Mouse (Mus musculus) lung, embryonic 16.5 days (tissue): ENCODE measurements around the gene Mecom. TPM values are rescaled to one million over a fixed set of nuclear protein-coding genes. Genes with fewer than 3 reads are reported as not detected.

ENCODE experiments used
- ATAC-seq: fragments of 200-750 bp; cut with Nextera tagmentation; 2 replicates; pipeline ENCODE4 v1.8.0; 2017; ENCODE audit warnings: low read depth, mild to moderate bottlenecking, moderate library complexity
- H3K27ac ChIP-seq: fragments of 300-500 bp; sonication (generic); 2 replicates; pipeline ENCODE4 v1.5.1; 2014; ENCODE audit warnings: mild to moderate bottlenecking, control low read depth, low read length
- H3K27me3 ChIP-seq: fragments of 300-500 bp; sonication (generic); 2 replicates; pipeline ENCODE4 v1.6.1; 2014; ENCODE audit warnings: low read depth, low read length, mixed read lengths; ENCODE audit not compliant: control insufficient read depth, insufficient read depth
- H3K36me3 ChIP-seq: fragments of 300-500 bp; sonication (generic); 2 replicates; pipeline ENCODE4 v1.6.1; 2014; ENCODE audit warnings: low read length; ENCODE audit not compliant: control insufficient read depth, insufficient read depth
- H3K4me1 ChIP-seq: fragments of 300-500 bp; sonication (generic); replicated peaks from 2 replicates; pipeline ENCODE4 v1.6.1; 2014; ENCODE audit warnings: low read length, mixed read lengths; ENCODE audit not compliant: control insufficient read depth, insufficient read depth
- H3K4me2 ChIP-seq: fragments of 300-500 bp; sonication (generic); 2 replicates; pipeline ENCODE4 v1.6.1; 2014; ENCODE audit warnings: low read depth, low read length, control low read depth
- H3K4me3 ChIP-seq: fragments of 300-500 bp; sonication (generic); 2 replicates; pipeline ENCODE4 v1.5.1; 2014; ENCODE audit warnings: mild to moderate bottlenecking, low read length, control low read depth
- H3K9ac ChIP-seq: fragments of 300-500 bp; sonication (generic); 2 replicates; pipeline ENCODE4 v1.6.1; 2014; ENCODE audit warnings: low read length, control low read depth
- H3K9me3 ChIP-seq: fragments of 300-500 bp; sonication (generic); 2 replicates; pipeline ENCODE4 v1.6.1; 2016; ENCODE audit warnings: low read length; ENCODE audit not compliant: control insufficient read depth
- whole genome bisulfite sequencing: fragments of 180-500 bp; shearing (Covaris S2); extraction: QIAGEN DNeasy Blood & Tissue Kit; methylation state at CpG from one replicate; pipeline ENCODE4 v1.1.7; 2014; 5-methylcytosine and 5-hydroxymethylcytosine counted together
- polyA plus RNA-seq: library from polyadenylated mRNA; unstranded; fragments of >200 nt; fragmentation: Nextera tagmentation; extraction: Ambion mirVana; gene quantifications from 2 replicates; pipeline ENCODE4 v1.2.1, GENCODE M21; 2015

Mecom gene
- polyA plus RNA-seq, 1 experiment from 2014 or later: 73.4 TPM

DNA sequence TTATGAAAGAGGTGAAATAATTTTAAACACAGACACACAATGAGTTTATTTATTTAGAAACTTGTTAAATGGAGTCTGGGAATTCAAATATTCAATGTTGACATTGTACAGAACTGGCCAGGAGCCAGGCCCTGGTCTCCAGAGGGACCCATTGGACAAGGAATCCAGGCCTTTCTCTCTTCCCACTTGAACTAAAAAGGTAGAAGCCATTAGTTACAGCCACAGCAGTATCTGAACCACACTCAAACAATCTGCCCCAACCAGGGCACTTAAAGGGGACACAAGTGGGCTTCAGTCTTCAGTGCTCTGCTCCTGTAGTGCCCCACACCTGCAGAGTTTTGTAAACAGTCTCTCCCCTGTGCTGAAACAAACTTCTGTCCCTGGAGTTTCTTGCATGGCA is 44.0 kb downstream of the Mecom start:
- peak overlapping the region; percentile 39 for H3K4me2 ChIP-seq
- no peaks in the 10 kb centered on the region for H3K9me3 ChIP-seq
- peak overlapping the region; percentile 93 for H3K27ac ChIP-seq
- no peaks in the 10 kb centered on the region for H3K27me3 ChIP-seq
- H3K4me3 ChIP-seq: no peak overlapping the region
- peak; percentile 59 for ATAC-seq
- H3K4me1 ChIP-seq: peaks cover 8% of the 10 kb centered on the region
- no peaks in the 10 kb centered on the region for H3K36me3 ChIP-seq
- no peak overlapping the region for H3K9ac ChIP-seq

DNA sequence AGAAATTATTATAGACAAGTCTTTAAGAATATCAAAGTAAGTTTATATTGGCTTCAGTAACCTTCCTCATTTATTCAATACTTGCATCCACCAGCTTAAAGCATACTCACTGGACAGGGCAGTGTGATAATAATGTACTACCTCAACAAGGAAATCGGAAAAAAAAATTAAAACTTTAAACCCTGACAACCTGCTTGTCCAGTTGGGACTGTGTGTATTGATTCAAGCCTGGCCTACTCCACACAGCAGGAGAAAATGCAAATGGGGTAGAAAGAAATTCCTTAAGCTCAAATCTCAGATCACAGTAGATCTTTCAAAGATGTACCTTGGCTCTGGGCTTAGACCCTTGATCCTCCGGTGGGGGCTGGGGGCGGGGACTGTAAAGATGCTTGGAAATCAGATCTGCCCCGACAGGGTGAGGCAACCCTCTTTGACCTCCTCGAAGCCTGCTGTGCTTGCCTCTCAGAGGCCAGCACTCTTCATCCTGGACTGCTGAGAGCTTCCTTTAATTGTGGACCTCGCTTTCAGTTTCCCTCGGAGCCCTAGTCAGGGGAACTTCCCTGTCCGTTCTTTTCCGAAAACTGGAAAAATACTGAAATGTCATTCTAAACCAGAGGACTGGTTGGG is 49.5 kb downstream of the Mecom start:
- Histone ChIP-seq H3K4me3 (no peak overlapping the region), H3K36me3 (0 out of 2 replicates have a peak, but pooled peaks cover under 1% of the 10 kb centered on the region), H3K27me3 (no peaks in the 10 kb centered on the region), H3K4me2 (peak overlapping the region; percentile 35), H3K27ac (peak overlapping the region; percentile 54), H3K9ac (no peak overlapping the region; the same call in 1 of the 2 replicates), H3K9me3 (peaks cover 5% of the 10 kb centered on the region), H3K4me1 (peaks cover 7% of the 10 kb centered on the region; the same call in 1 of the 2 replicates)
- 27% methylated on average over 9 of the region's 9 CpGs for WGBS
- ATAC-seq: peak; percentile 75; the same call in 1 of the 2 replicates

GRCm38 (mm10) chr3:30494371-30494770 is 53.4 kb downstream of the Mecom start:
- H3K4me3 ChIP-seq: no peak overlapping the region
- H3K9me3 ChIP-seq: peaks cover 7% of the 10 kb centered on the region
- 73% methylated on average over 2 of the region's 2 CpGs for WGBS
- no peak overlapping the region for H3K4me2 ChIP-seq
- peaks cover 7% of the 10 kb centered on the region for H3K4me1 ChIP-seq
- no peaks in the 10 kb centered on the region for H3K27me3 ChIP-seq
- H3K9ac ChIP-seq: no peak overlapping the region
- ATAC-seq: no peak
- peaks cover 5% of the 10 kb centered on the region; the same call in 1 of the 2 replicates for H3K36me3 ChIP-seq
- no peak overlapping the region for H3K27ac ChIP-seq

GRCm38 (mm10) chr3:30488808-30489207 is 59.0 kb downstream of the Mecom start:
- peaks cover 5% of the 10 kb centered on the region; the same call in 1 of the 2 replicates for H3K36me3 ChIP-seq

GRCm38 (mm10) chr3:30486422-30486821 is 61.4 kb downstream of the Mecom start:
- ATAC-seq: no peak
- H3K27me3 ChIP-seq: no peaks in the 10 kb centered on the region
- no peak overlapping the region for H3K4me3 ChIP-seq
- no peaks in the 10 kb centered on the region for H3K36me3 ChIP-seq
- WGBS: 95% methylated on average over 4 of the region's 4 CpGs
- peaks cover 9% of the 10 kb centered on the region for H3K4me1 ChIP-seq
- H3K9ac ChIP-seq: no peak overlapping the region
- H3K27ac ChIP-seq: no peak overlapping the region
- no peak overlapping the region for H3K4me2 ChIP-seq
- no peaks in the 10 kb centered on the region for H3K9me3 ChIP-seq

More at GRCm38 (mm10) chr3:30488808-30489207, 59.0 kb downstream of the Mecom start:
- H3K4me2 ChIP-seq: no peak overlapping the region
- no peak for ATAC-seq
- peaks cover 7% of the 10 kb centered on the region for H3K9me3 ChIP-seq
- 25% methylated on average over 4 of the region's 4 CpGs for WGBS
- no peak overlapping the region for H3K4me3 ChIP-seq
- H3K27ac ChIP-seq: no peak overlapping the region
- no peak overlapping the region for H3K9ac ChIP-seq
- no peaks in the 10 kb centered on the region for H3K27me3 ChIP-seq
- H3K4me1 ChIP-seq: peaks cover 2% of the 10 kb centered on the region

DNA sequence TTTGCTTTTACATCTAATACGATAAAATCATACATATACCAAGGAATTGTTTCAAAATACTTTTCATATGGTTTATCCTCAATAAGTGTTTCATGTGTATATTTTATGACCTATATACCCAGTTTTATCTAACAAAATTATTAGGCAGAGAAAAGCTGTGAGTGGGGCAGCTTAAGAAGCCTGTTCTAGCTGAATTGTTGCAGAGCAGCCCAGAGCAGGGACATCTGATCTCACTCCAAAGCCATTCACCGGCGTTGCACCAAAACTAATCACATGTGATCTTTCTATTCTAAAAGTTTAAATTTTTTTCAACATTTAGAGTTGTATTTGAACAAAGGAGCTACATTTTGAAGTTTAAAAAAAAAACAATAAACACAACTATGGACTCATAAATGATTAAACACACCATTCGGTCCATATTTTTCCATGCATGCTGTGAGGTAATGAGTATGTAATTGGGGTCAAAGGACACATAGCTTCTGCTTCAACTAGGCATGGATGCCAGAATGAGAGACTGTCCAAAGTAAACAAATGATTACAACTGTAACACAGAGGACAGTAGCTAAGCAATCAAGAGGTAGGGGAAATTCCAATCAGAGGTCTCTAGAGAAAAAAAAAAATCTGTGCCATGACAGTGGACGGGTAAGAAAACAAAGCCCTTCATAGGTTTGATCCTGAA is 64.7 kb downstream of the Mecom start:
- H3K27me3 ChIP-seq: no peaks in the 10 kb centered on the region
- peaks cover 20% of the 10 kb centered on the region for H3K4me1 ChIP-seq
- no peaks in the 10 kb centered on the region for H3K36me3 ChIP-seq
- 39% methylated on average over 5 of the region's 5 CpGs for WGBS
- H3K4me3 ChIP-seq: no peak overlapping the region
- no peak overlapping the region for H3K4me2 ChIP-seq
- no peak for ATAC-seq
- no peak overlapping the region for H3K27ac ChIP-seq
- no peak overlapping the region for H3K9ac ChIP-seq
- H3K9me3 ChIP-seq: no peaks in the 10 kb centered on the region

GRCm38 (mm10) chr3:30481682-30482081 is 66.1 kb downstream of the Mecom start:
- Histone ChIP-seq H3K27me3 (no peaks in the 10 kb centered on the region), H3K4me1 (peaks cover 19% of the 10 kb centered on the region), H3K4me3 (no peak overlapping the region), H3K36me3 (no peaks in the 10 kb centered on the region), H3K4me2 (no peak overlapping the region), H3K27ac (no peak overlapping the region), H3K9ac (no peak overlapping the region), H3K9me3 (no peaks in the 10 kb centered on the region)
- no peak for ATAC-seq
- 65% methylated on average over 10 of the region's 10 CpGs for WGBS

- 34% methylated on average over 6 of the region's 6 CpGs for WGBS
- no peak overlapping the region for H3K4me3 ChIP-seq
- peak overlapping the region; percentile 85 for H3K27ac ChIP-seq
Observed at GRCm38 (mm10) chr3:30480551-30480950, 67.3 kb downstream of the Mecom start.

DNA sequence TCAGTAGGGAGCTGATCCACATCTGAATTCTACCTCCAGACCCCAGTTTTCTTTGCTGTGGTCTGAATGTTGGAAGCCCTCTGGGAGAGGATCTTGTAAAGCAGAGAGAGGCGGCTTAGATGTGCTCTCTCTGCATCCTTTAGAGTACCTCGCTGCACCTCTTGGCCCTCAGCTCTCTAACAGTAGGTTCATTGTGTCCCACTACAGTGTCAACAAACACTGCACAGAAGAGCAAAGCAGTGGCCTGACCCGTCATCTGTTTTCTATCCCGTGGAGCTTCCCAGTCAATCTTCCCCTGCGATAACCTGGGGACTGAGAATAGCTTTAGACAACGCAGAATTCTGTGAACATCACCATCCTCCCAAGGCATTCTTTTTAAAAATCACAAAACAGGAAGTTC is 69.6 kb downstream of the Mecom start:
- Histone ChIP-seq H3K4me3 (no peak overlapping the region), H3K4me1 (peaks cover 13% of the 10 kb centered on the region), H3K27ac (no peak overlapping the region), H3K9ac (no peak overlapping the region), H3K27me3 (no peaks in the 10 kb centered on the region), H3K9me3 (no peaks in the 10 kb centered on the region), H3K4me2 (no peak overlapping the region), H3K36me3 (no peaks in the 10 kb centered on the region)
- ATAC-seq: no peak
- WGBS: 32% methylated on average over 6 of the region's 6 CpGs

More at GRCm38 (mm10) chr3:30480551-30480950, 67.3 kb downstream of the Mecom start:
- H3K9ac ChIP-seq: no peak overlapping the region
- peaks cover 19% of the 10 kb centered on the region for H3K4me1 ChIP-seq
- no peaks in the 10 kb centered on the region for H3K36me3 ChIP-seq
- no peaks in the 10 kb centered on the region for H3K9me3 ChIP-seq
- H3K4me2 ChIP-seq: no peak overlapping the region
- ATAC-seq: peak; percentile 77
- H3K27me3 ChIP-seq: no peaks in the 10 kb centered on the region
